Mouse (Mus musculus): ENCODE data around the gene Nat9. TPM values are rescaled to one million over a fixed set of nuclear protein-coding genes. Genes with fewer than 3 reads are reported as not detected.

The Nat9 gene
- polyA plus RNA-seq (2012; ENCODE audit: low replicate concordance): 12.2 and 13.9 TPM in 2 replicates

GRCm38 (mm10) chr11:115187693-115188092 lies at the start of gene Nat9:
Gene Nat9 (minus strand): TSS chr11:115187859.

GRCm38 (mm10) chr11:115187224-115187639 lies 427 bp downstream of the Nat9 start, which contains the start of gene Tmem104:
Gene Tmem104 (plus strand): TSS chr11:115187487.

GRCm38 (mm10) chr11:115162832-115163480 lies 24.7 kb downstream of the Nat9 start, which contains the start of gene Slc9a3r1:
Gene Slc9a3r1 (plus strand): TSS chr11:115163341.

GRCm38 (mm10) chr11:115133800-115134199 lies 53.9 kb downstream of the Nat9 start, which contains the start of gene Cd300lf:
Gene Cd300lf (minus strand): TSS chr11:115133992.

Other genes starting within 250 kb of the Nat9 start
- gene Cd300c, start 218.7 kb downstream of the Nat9 start, polyA plus RNA-seq (2012; ENCODE audit: low replicate concordance): 0.28 and 0.65 TPM in 2 replicates
- gene Cd300ld, start 197.9 kb downstream of the Nat9 start, polyA plus RNA-seq (2012; ENCODE audit: low replicate concordance): 0.70 and 0.89 TPM in 2 replicates
- gene Cd300c2, start 186.0 kb downstream of the Nat9 start, polyA plus RNA-seq (2012; ENCODE audit: low replicate concordance): 2.3 and 2.7 TPM in 2 replicates
- not detected in 2 replicates for gene Cd300ld2, start 171.7 kb downstream of the Nat9 start, polyA plus RNA-seq (2012; ENCODE audit: low replicate concordance)
- gene Cd300ld4, start 160.8 kb downstream of the Nat9 start, polyA plus RNA-seq (2012; ENCODE audit: low replicate concordance): not detected in 2 replicates
- gene Cd300ld5, start 150.1 kb downstream of the Nat9 start, polyA plus RNA-seq (2012; ENCODE audit: low replicate concordance): 2.4 TPM in 1 of 2 replicates, not detected in the other
- 4.6 and 5.0 TPM in 2 replicates for gene Cd300ld3, start 139.4 kb downstream of the Nat9 start, polyA plus RNA-seq (2012; ENCODE audit: low replicate concordance)
- gene Cd300e, start 125.7 kb downstream of the Nat9 start, polyA plus RNA-seq (2012; ENCODE audit: low replicate concordance): 0.98 and 1.4 TPM in 2 replicates
- gene Rab37, start 96.4 kb downstream of the Nat9 start, polyA plus RNA-seq (2012; ENCODE audit: low replicate concordance): 16.0 and 19.2 TPM in 2 replicates
- gene Cd300lf, start 53.9 kb downstream of the Nat9 start, polyA plus RNA-seq (2012; ENCODE audit: low replicate concordance): 9.6 and 10.1 TPM in 2 replicates
- gene Slc9a3r1, start 24.5 kb downstream of the Nat9 start, polyA plus RNA-seq (2012; ENCODE audit: low replicate concordance): 226 and 228 TPM in 2 replicates
- 17.0 and 23.5 TPM in 2 replicates for gene Tmem104, start 372 bp downstream of the Nat9 start, polyA plus RNA-seq (2012; ENCODE audit: low replicate concordance)
- 0.73 and 1.1 TPM in 2 replicates for gene Grin2c, start 79.4 kb upstream of the Nat9 start, polyA plus RNA-seq (2012; ENCODE audit: low replicate concordance)
- 27.3 and 45.0 TPM in 2 replicates for gene Fdxr, start 89.2 kb upstream of the Nat9 start, polyA plus RNA-seq (2012; ENCODE audit: low replicate concordance)
- gene Fads6, start 109.8 kb upstream of the Nat9 start, polyA plus RNA-seq (2012; ENCODE audit: low replicate concordance): 0.40 and 0.51 TPM in 2 replicates
- gene Otop2, start 119.3 kb upstream of the Nat9 start, polyA plus RNA-seq (2012; ENCODE audit: low replicate concordance): not detected in 2 replicates
- gene Ush1g, start 134.2 kb upstream of the Nat9 start, polyA plus RNA-seq (2012; ENCODE audit: low replicate concordance): 0.42 TPM in 1 of 2 replicates, not detected in the other
- 0.04 and 0.09 TPM in 2 replicates for gene Otop3, start 146.9 kb upstream of the Nat9 start, polyA plus RNA-seq (2012; ENCODE audit: low replicate concordance)
- 9.7 and 10.9 TPM in 2 replicates for gene Hid1, start 179.9 kb upstream of the Nat9 start, polyA plus RNA-seq (2012; ENCODE audit: low replicate concordance)
- gene Cdr2l, start 194.1 kb upstream of the Nat9 start, polyA plus RNA-seq (2012; ENCODE audit: low replicate concordance): 0.38 and 0.57 TPM in 2 replicates
- 47.1 and 50.2 TPM in 2 replicates for gene Mrpl58, start 215.9 kb upstream of the Nat9 start, polyA plus RNA-seq (2012; ENCODE audit: low replicate concordance)
- gene Atp5h, start 232.1 kb upstream of the Nat9 start, polyA plus RNA-seq (2012; ENCODE audit: low replicate concordance): 10.1 and 103 TPM in 2 replicates
- gene Kctd2, start 232.3 kb upstream of the Nat9 start, polyA plus RNA-seq (2012; ENCODE audit: low replicate concordance): 29.7 and 94.9 TPM in 2 replicates